Mouse (Mus musculus) spleen, adult 18-20 months (tissue): Measurements from ENCODE around the gene Eml1.

ENCODE experiments used
- DNase-seq, 2 experiments: peaks; one replicate each; pipeline ENCODE4 v3.0.0; 2022; ENCODE audit warnings: mixed read lengths in 2 of 2

Eml1 gene

GRCm38 (mm10) chr12:108553079-108553478 lies 182.3 kb downstream of the Eml1 start:
- no peak for DNase-seq

GRCm38 (mm10) chr12:108554120-108554841 lies 183.5 kb downstream of the Eml1 start, which contains the start of gene Evl:
TSS of gene Evl (plus strand) at chr12:108554720.
- DNase-seq = peak; percentile 31 to 45

- peak in 1 of 2 experiments; percentile 12 for DNase-seq
Measured at GRCm38 (mm10) chr12:108554861-108555556, 184.3 kb downstream of the Eml1 start.

- DNase-seq = no peak
Measured at GRCm38 (mm10) chr12:108558194-108558593, 187.4 kb downstream of the Eml1 start.

- DNase-seq = no peak
Measured at GRCm38 (mm10) chr12:108563238-108563637, 192.5 kb downstream of the Eml1 start.

GRCm38 (mm10) chr12:108564910-108565506 lies 194.3 kb downstream of the Eml1 start:
- DNase-seq = no peak

GRCm38 (mm10) chr12:108579156-108579871 lies 208.6 kb downstream of the Eml1 start:
- DNase-seq = no peak

- DNase-seq = no peak
Measured at GRCm38 (mm10) chr12:108583775-108584174, 213.0 kb downstream of the Eml1 start.
